Mouse (Mus musculus): ENCODE measurements at regions not wholly inside any gene's neighbourhood (a gene's known extent, or its start where the extent isn't known, plus 50 kb on each side); places are given as distances from the start of the nearest gene placed in this dataset.

GRCm38 (mm10) chr6:17157270-17157669 lies 92.3 kb downstream of the Tes start:
- no peak for DNase-seq (ENCODE audit: low spot score in 2 of 2)

- DNase-seq (ENCODE audit: low spot score in 2 of 2): peak; percentile 29 to 34
These were observed 105.2 kb downstream of the Tes start for GRCm38 (mm10) chr6:17169971-17170781.

- DNase-seq (ENCODE audit: low spot score in 2 of 2): no peak
These were observed 105.9 kb downstream of the Tes start for GRCm38 (mm10) chr6:17170782-17171272.

- DNase-seq (ENCODE audit: low spot score in 2 of 2): peak; percentile 35 to 47
These were observed 106.5 kb downstream of the Tes start for GRCm38 (mm10) chr6:17171273-17172011.

- DNase-seq (ENCODE audit: low spot score in 2 of 2): no peak
These were observed 107.1 kb downstream of the Tes start for GRCm38 (mm10) chr6:17172050-17172449.

- no peak for DNase-seq (ENCODE audit: low spot score in 2 of 2)
These were observed 103.8 kb upstream of the Cav2 start for GRCm38 (mm10) chr6:17177153-17177552.

GRCm38 (mm10) chr6:17179476-17179875 lies 101.5 kb upstream of the Cav2 start:
- no peak for DNase-seq (ENCODE audit: low spot score in 2 of 2)

GRCm38 (mm10) chr6:17186604-17187003 lies 94.4 kb upstream of the Cav2 start:
- DNase-seq (ENCODE audit: low spot score in 2 of 2): no peak

GRCm38 (mm10) chr6:17187106-17187505 lies 93.9 kb upstream of the Cav2 start:
- DNase-seq (ENCODE audit: low spot score in 2 of 2): peak in 1 of 2 experiments; percentile 30

- DNase-seq (ENCODE audit: low spot score in 2 of 2): no peak
These were observed 85.4 kb upstream of the Cav2 start for GRCm38 (mm10) chr6:17195538-17195937.

- DNase-seq (ENCODE audit: low spot score in 2 of 2): no peak
These were observed 83.1 kb upstream of the Cav2 start for GRCm38 (mm10) chr6:17197728-17198397.

- no peak for DNase-seq (ENCODE audit: low spot score in 2 of 2)
These were observed 82.1 kb upstream of the Cav2 start for GRCm38 (mm10) chr6:17198876-17199275.

- DNase-seq (ENCODE audit: low spot score in 2 of 2): no peak
These were observed 78.9 kb upstream of the Cav2 start for GRCm38 (mm10) chr6:17201916-17202636.

- no peak for DNase-seq (ENCODE audit: low spot score in 2 of 2)
These were observed 77.7 kb upstream of the Cav2 start for GRCm38 (mm10) chr6:17203302-17203701.

GRCm38 (mm10) chr6:17203900-17204686 lies 76.9 kb upstream of the Cav2 start:
- no peak for DNase-seq (ENCODE audit: low spot score in 2 of 2)

GRCm38 (mm10) chr6:17206932-17207331 lies 74.1 kb upstream of the Cav2 start:
- no peak for DNase-seq (ENCODE audit: low spot score in 2 of 2)

GRCm38 (mm10) chr6:17209792-17210191 lies 71.2 kb upstream of the Cav2 start:
- no peak for DNase-seq (ENCODE audit: low spot score in 2 of 2)

GRCm38 (mm10) chr6:17211346-17211745 lies 69.6 kb upstream of the Cav2 start:
- DNase-seq (ENCODE audit: low spot score in 2 of 2): peak; percentile 31 to 39

- DNase-seq (ENCODE audit: low spot score in 2 of 2): no peak
These were observed 66.2 kb upstream of the Cav2 start for GRCm38 (mm10) chr6:17214774-17215173.

- DNase-seq (ENCODE audit: low spot score in 2 of 2): no peak
These were observed 64.5 kb upstream of the Cav2 start for GRCm38 (mm10) chr6:17216442-17216841.

- no peak for DNase-seq (ENCODE audit: low spot score in 2 of 2)
These were observed 57.2 kb upstream of the Cav2 start for GRCm38 (mm10) chr6:17223744-17224143.

Measured in right cerebral cortex, adult 2 months (tissue).